Mouse (Mus musculus): Measurements from ENCODE around the gene Gzme.

DNA sequence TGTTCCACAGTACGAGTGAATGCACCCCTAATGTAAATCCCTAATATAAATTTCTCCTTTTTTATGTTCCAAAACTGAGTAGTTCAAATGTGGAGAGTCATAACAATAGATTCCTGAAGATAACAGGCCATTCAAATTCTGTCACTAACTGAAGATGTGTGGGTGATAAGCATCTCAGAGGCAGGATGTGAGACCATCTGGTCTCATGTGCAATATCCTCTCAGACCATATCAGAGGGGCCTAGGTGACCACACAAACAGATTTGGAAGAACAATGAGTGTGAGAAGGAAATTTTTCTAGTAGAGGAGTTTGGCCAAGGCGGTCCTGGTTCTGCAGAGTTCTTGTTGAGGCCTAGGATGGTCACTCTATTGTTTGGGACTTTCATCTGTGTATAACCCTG lies 27.1 kb downstream of the Gzme start:
- TF ChIP-seq POLR2A (IDR thresholded peaks at IDR 0.05; ENCODE audit: low read depth, low read length) (no peak), CTCF (IDR thresholded peaks at IDR 0.05; ENCODE audit: extremely low read depth, insufficient read length, insufficient replicate concordance, low read depth, low read length) (no peak)

All from small intestine, adult 2 months (tissue).